Mouse (Mus musculus): ENCODE results near the gene Alkbh6. TPM values are rescaled to one million over a fixed set of nuclear protein-coding genes. Genes with fewer than 3 reads are reported as not detected.

The Alkbh6 gene
- 2.1 and 2.8 TPM in 2 replicates for polyA plus RNA-seq (2012)

GRCm38 (mm10) chr7:30308076-30309005, at the start of gene Alkbh6:
Gene Alkbh6, plus strand, starts transcription at chr7:30308717.
- H3K27me3 ChIP-seq (ENCODE audit: control insufficient read depth): no peaks in the 10 kb centered on the region
- no peak for TF ChIP-seq TAL1 (IDR thresholded peaks at IDR 0.05; ENCODE audit: low read length)
- no peak for TF ChIP-seq GATA1 (IDR thresholded peaks at IDR 0.05; ENCODE audit: low read length)

GRCm38 (mm10) chr7:30265041-30265440, 43.5 kb upstream of the Alkbh6 start:
- Histone ChIP-seq H3K9me3 (ENCODE audit: control insufficient read depth, low read length) (no peaks in the 10 kb centered on the region), H3K36me3 (ENCODE audit: control insufficient read depth) (peaks cover 93% of the 10 kb centered on the region), H3K4me1 (ENCODE audit: control insufficient read depth) (no peaks in the 10 kb centered on the region), H3K27me3 (ENCODE audit: control insufficient read depth) (no peaks in the 10 kb centered on the region), H3K4me3 (replicated peaks) (no peak overlapping the region)
- no peak for TF ChIP-seq TAL1 (IDR thresholded peaks at IDR 0.05; ENCODE audit: low read length)
- TF ChIP-seq GATA1 (IDR thresholded peaks at IDR 0.05; ENCODE audit: low read length): no peak

More at GRCm38 (mm10) chr7:30308076-30309005, at the start of gene Alkbh6:
- peaks cover 23% of the 10 kb centered on the region for H3K4me1 ChIP-seq (ENCODE audit: control insufficient read depth)
- H3K36me3 ChIP-seq (ENCODE audit: control insufficient read depth): peaks cover 9% of the 10 kb centered on the region; the same call in 1 of the 2 replicates
- H3K9me3 ChIP-seq (ENCODE audit: control insufficient read depth, low read length): no peaks in the 10 kb centered on the region
- H3K4me3 ChIP-seq (replicated peaks): peak within 1 kb of the TSS; percentile 67

GRCm38 (mm10) chr7:30265531-30265930, 43.0 kb upstream of the Alkbh6 start:
- TF ChIP-seq TAL1 (IDR thresholded peaks at IDR 0.05; ENCODE audit: low read length) (no peak), GATA1 (IDR thresholded peaks at IDR 0.05; ENCODE audit: low read length) (no peak)
- H3K9me3 ChIP-seq (ENCODE audit: control insufficient read depth, low read length): no peaks in the 10 kb centered on the region
- peaks cover 93% of the 10 kb centered on the region for H3K36me3 ChIP-seq (ENCODE audit: control insufficient read depth)
- H3K27me3 ChIP-seq (ENCODE audit: control insufficient read depth): no peaks in the 10 kb centered on the region
- no peaks in the 10 kb centered on the region for H3K4me1 ChIP-seq (ENCODE audit: control insufficient read depth)
- no peak overlapping the region for H3K4me3 ChIP-seq (replicated peaks)

- Histone ChIP-seq H3K27me3 (ENCODE audit: control insufficient read depth) (no peaks in the 10 kb centered on the region), H3K9me3 (ENCODE audit: control insufficient read depth, low read length) (no peaks in the 10 kb centered on the region), H3K36me3 (ENCODE audit: control insufficient read depth) (peaks cover 94% of the 10 kb centered on the region), H3K4me1 (ENCODE audit: control insufficient read depth) (no peaks in the 10 kb centered on the region), H3K4me3 (replicated peaks) (no peak overlapping the region)
- TF ChIP-seq GATA1 (IDR thresholded peaks at IDR 0.05; ENCODE audit: low read length) (no peak), TAL1 (IDR thresholded peaks at IDR 0.05; ENCODE audit: low read length) (no peak)
Observed at GRCm38 (mm10) chr7:30265935-30266334, 42.6 kb upstream of the Alkbh6 start.

GRCm38 (mm10) chr7:30266780-30267179, 41.7 kb upstream of the Alkbh6 start:
- no peak overlapping the region for H3K4me3 ChIP-seq (replicated peaks)
- H3K4me1 ChIP-seq (ENCODE audit: control insufficient read depth): no peaks in the 10 kb centered on the region
- no peaks in the 10 kb centered on the region for H3K27me3 ChIP-seq (ENCODE audit: control insufficient read depth)
- H3K9me3 ChIP-seq (ENCODE audit: control insufficient read depth, low read length): no peaks in the 10 kb centered on the region
- H3K36me3 ChIP-seq (ENCODE audit: control insufficient read depth): peaks cover 94% of the 10 kb centered on the region
- TF ChIP-seq GATA1 (IDR thresholded peaks at IDR 0.05; ENCODE audit: low read length) (no peak), TAL1 (IDR thresholded peaks at IDR 0.05; ENCODE audit: low read length) (no peak)

DNA sequence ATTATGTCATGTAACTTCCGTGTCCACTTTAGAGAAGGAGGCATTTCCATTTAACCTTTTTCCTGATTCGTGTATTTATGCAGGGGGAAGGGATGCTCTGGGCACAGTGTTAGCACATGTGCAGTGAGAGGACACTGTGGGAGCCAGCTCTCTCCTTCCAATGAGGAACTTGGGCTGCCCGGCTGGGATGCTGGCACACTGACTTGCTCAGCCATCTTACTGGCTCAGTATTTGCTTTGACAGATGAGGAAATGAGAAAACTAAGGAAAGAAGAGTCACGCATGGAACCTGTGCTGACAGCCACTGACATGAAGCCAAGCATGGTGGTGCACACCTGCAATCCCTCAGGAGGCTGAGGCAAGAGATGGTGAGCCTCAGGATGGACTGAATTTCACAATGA, 38.9 kb upstream of the Alkbh6 start:
- Histone ChIP-seq H3K27me3 (ENCODE audit: control insufficient read depth) (no peaks in the 10 kb centered on the region), H3K4me1 (ENCODE audit: control insufficient read depth) (no peaks in the 10 kb centered on the region), H3K9me3 (ENCODE audit: control insufficient read depth, low read length) (no peaks in the 10 kb centered on the region), H3K36me3 (ENCODE audit: control insufficient read depth) (peaks cover 97% of the 10 kb centered on the region), H3K4me3 (replicated peaks) (no peak overlapping the region)
- TF ChIP-seq TAL1 (IDR thresholded peaks at IDR 0.05; ENCODE audit: low read length): no peak
- no peak for TF ChIP-seq GATA1 (IDR thresholded peaks at IDR 0.05; ENCODE audit: low read length)

- H3K27me3 ChIP-seq (ENCODE audit: control insufficient read depth): no peaks in the 10 kb centered on the region
- peaks cover 24% of the 10 kb centered on the region for H3K4me1 ChIP-seq (ENCODE audit: control insufficient read depth)
- H3K9me3 ChIP-seq (ENCODE audit: control insufficient read depth, low read length): no peaks in the 10 kb centered on the region
- peaks cover 76% of the 10 kb centered on the region for H3K36me3 ChIP-seq (ENCODE audit: control insufficient read depth)
- no peak for TF ChIP-seq TAL1 (IDR thresholded peaks at IDR 0.05; ENCODE audit: low read length)
- no peak overlapping the region for H3K4me3 ChIP-seq (replicated peaks)
Observed at GRCm38 (mm10) chr7:30274383-30274782, 34.1 kb upstream of the Alkbh6 start.

- TF ChIP-seq TAL1 (IDR thresholded peaks at IDR 0.05; ENCODE audit: low read length) (no peak), GATA1 (IDR thresholded peaks at IDR 0.05; ENCODE audit: low read length) (no peak)
- H3K4me1 ChIP-seq (ENCODE audit: control insufficient read depth): peaks cover 45% of the 10 kb centered on the region
- H3K36me3 ChIP-seq (ENCODE audit: control insufficient read depth): peaks cover 32% of the 10 kb centered on the region
- peak overlapping the region; percentile 83 for H3K4me3 ChIP-seq (replicated peaks)
- no peaks in the 10 kb centered on the region for H3K9me3 ChIP-seq (ENCODE audit: control insufficient read depth, low read length)
- no peaks in the 10 kb centered on the region for H3K27me3 ChIP-seq (ENCODE audit: control insufficient read depth)
Observed at GRCm38 (mm10) chr7:30278911-30279310, 29.6 kb upstream of the Alkbh6 start.

DNA sequence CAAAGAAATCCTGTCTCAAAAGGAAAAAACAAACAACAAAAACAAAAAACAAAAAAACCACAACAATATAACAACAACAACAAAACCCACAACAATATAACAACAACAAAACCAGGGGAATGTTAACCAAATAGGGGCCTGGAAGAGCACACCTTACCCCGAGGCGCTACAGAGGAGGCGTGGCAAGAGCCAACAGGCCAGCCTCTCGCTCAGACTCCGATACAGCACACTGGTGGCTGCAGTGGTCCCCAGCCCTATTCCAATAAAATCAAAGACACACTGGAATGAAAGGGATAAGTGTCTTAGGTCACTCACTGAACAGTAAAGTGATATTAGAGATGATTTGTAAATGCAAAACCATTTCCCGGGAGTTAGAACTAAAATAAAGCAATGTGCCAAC, 29.0 kb upstream of the Alkbh6 start:
- TF ChIP-seq GATA1 (IDR thresholded peaks at IDR 0.05; ENCODE audit: low read length) (no peak), TAL1 (IDR thresholded peaks at IDR 0.05; ENCODE audit: low read length) (no peak)
- Histone ChIP-seq H3K4me3 (replicated peaks) (peak overlapping the region; percentile 83), H3K4me1 (ENCODE audit: control insufficient read depth) (peaks cover 45% of the 10 kb centered on the region), H3K36me3 (ENCODE audit: control insufficient read depth) (peaks cover 25% of the 10 kb centered on the region), H3K27me3 (ENCODE audit: control insufficient read depth) (no peaks in the 10 kb centered on the region), H3K9me3 (ENCODE audit: control insufficient read depth, low read length) (no peaks in the 10 kb centered on the region)

Data from erythroblast, embryonic 14.5 days (primary cell).